Mouse (Mus musculus) lung, embryonic 15.5 days (tissue): ENCODE measurements around the gene Spop. TPM values are rescaled to one million over a fixed set of nuclear protein-coding genes. Genes with fewer than 3 reads are reported as not detected.

ENCODE experiments used
- ATAC-seq: fragments of 200-750 bp; cut with Nextera tagmentation; 2 replicates; pipeline ENCODE4 v1.8.0; 2017; ENCODE audit warnings: moderate number of reproducible peaks, borderline replicate concordance; ENCODE audit not compliant: low FRiP score, low TSS enrichment; ENCODE audit errors: extremely low read depth
- H3K27ac ChIP-seq: fragments of 300-500 bp; sonication (generic); 2 replicates; pipeline ENCODE4 v1.5.1; 2015; ENCODE audit warnings: moderate library complexity, mild to moderate bottlenecking, inconsistent platforms
- H3K27me3 ChIP-seq: fragments of 300-500 bp; sonication (generic); 2 replicates; pipeline ENCODE4 v1.6.1; 2015; ENCODE audit warnings: inconsistent platforms
- H3K36me3 ChIP-seq: fragments of 300-500 bp; sonication (generic); 2 replicates; pipeline ENCODE4 v1.6.1; 2015; ENCODE audit warnings: inconsistent platforms
- H3K4me1 ChIP-seq: fragments of 300-500 bp; sonication (generic); 2 replicates; pipeline ENCODE4 v1.6.1; 2015; ENCODE audit warnings: inconsistent platforms
- H3K4me2 ChIP-seq: fragments of 300-500 bp; sonication (generic); 2 replicates; pipeline ENCODE4 v1.6.1; 2015; ENCODE audit warnings: inconsistent platforms, mild to moderate bottlenecking, moderate library complexity
- H3K4me3 ChIP-seq: fragments of 300-500 bp; sonication (generic); 2 replicates; pipeline ENCODE4 v1.5.1; 2015; ENCODE audit warnings: mild to moderate bottlenecking, inconsistent platforms
- H3K9ac ChIP-seq: fragments of 300-500 bp; sonication (generic); 2 replicates; pipeline ENCODE4 v1.6.1; 2015; ENCODE audit warnings: inconsistent platforms
- H3K9me3 ChIP-seq: fragments of 300-500 bp; sonication (generic); 2 replicates; pipeline ENCODE4 v1.6.1; 2016; ENCODE audit warnings: inconsistent platforms
- WGBS: fragments of 180-500 bp; shearing (Covaris S2); methylation state at CpG from one replicate; pipeline ENCODE4 v1.1.7; 2015; 5-methylcytosine and 5-hydroxymethylcytosine counted together
- polyA plus RNA-seq: library from polyadenylated mRNA; unstranded; fragments of >200 nt; fragmentation: Nextera tagmentation; extraction: Ambion mirVana; gene quantifications from 2 replicates; pipeline ENCODE4 v1.2.1, GENCODE M21; 2015

The Spop gene
- polyA plus RNA-seq, 1 experiment from 2014 or later, result 157 TPM

- H3K4me1 ChIP-seq, result no peaks in the 10 kb centered on the region
- no peak overlapping the region for H3K4me2 ChIP-seq
- no peak overlapping the region for H3K27ac ChIP-seq
- no peaks in the 10 kb centered on the region for H3K9me3 ChIP-seq
- H3K36me3 ChIP-seq, result no peaks in the 10 kb centered on the region
- H3K4me3 ChIP-seq, result no peak overlapping the region
- 94% methylated on average over 6 of the region's 6 CpGs for WGBS
- H3K9ac ChIP-seq, result no peak overlapping the region
- no peak for ATAC-seq
- no peaks in the 10 kb centered on the region for H3K27me3 ChIP-seq
Observed at GRCm38 (mm10) chr11:95446580-95447305, 32.9 kb downstream of the Spop start.

- H3K4me3 ChIP-seq, result no peak overlapping the region
- H3K4me1 ChIP-seq, result no peaks in the 10 kb centered on the region
- H3K36me3 ChIP-seq, result no peaks in the 10 kb centered on the region
- H3K27me3 ChIP-seq, result no peaks in the 10 kb centered on the region
- H3K4me2 ChIP-seq, result no peak overlapping the region
- WGBS, result 83% methylated on average over 3 of the region's 3 CpGs
- H3K9me3 ChIP-seq, result no peaks in the 10 kb centered on the region
- H3K27ac ChIP-seq, result no peak overlapping the region
- ATAC-seq, result no peak
- no peak overlapping the region for H3K9ac ChIP-seq
Observed at GRCm38 (mm10) chr11:95448346-95448745, 34.5 kb downstream of the Spop start.

DNA sequence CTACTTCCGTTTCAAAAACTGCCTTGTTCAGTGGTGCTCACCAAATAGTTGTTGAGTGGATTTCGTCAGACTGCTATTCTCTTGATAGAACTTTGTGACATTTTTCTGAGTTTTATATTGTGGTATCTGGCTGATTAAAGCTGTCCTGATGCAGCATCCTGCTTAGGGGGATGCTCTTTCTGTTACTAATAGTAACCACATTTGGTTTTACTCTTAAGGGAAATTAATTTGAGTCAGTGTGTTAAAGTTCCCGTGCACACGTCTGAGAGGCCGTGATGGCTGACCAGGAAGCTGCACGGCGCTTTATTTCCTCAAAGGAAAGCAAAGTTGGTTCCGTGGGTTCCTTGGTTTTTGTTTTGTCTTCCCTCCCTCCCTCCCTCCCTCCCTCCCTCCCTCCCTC is 41.5 kb downstream of the Spop start:
- no peaks in the 10 kb centered on the region for H3K4me1 ChIP-seq
- H3K4me3 ChIP-seq, result no peak overlapping the region
- no peak overlapping the region for H3K4me2 ChIP-seq
- H3K27ac ChIP-seq, result no peak overlapping the region
- 48% methylated on average over 8 of the region's 8 CpGs for WGBS
- H3K36me3 ChIP-seq, result no peaks in the 10 kb centered on the region
- H3K9me3 ChIP-seq, result no peaks in the 10 kb centered on the region
- H3K27me3 ChIP-seq, result no peaks in the 10 kb centered on the region
- no peak overlapping the region for H3K9ac ChIP-seq
- no peak for ATAC-seq

DNA sequence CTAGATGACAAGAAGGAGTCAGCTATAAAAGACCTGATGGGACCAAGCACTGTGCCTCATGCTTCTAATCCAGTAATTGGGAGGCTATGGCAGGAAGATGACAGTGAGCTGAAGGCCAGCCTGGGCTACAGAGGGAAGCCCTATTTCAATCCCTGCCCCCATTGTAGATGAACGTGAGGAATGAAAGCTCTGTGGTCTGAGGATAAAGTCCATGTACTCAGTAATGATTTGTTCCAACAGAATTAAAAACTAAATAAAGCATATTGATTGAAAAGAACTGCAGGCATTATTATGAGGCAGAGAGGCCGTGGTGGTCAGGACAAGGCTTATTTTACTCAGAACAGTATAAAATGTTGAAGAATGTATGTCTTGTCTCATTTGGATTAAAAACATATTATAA is 47.0 kb downstream of the Spop start:
- H3K9me3 ChIP-seq, result no peaks in the 10 kb centered on the region
- no peak for ATAC-seq

DNA sequence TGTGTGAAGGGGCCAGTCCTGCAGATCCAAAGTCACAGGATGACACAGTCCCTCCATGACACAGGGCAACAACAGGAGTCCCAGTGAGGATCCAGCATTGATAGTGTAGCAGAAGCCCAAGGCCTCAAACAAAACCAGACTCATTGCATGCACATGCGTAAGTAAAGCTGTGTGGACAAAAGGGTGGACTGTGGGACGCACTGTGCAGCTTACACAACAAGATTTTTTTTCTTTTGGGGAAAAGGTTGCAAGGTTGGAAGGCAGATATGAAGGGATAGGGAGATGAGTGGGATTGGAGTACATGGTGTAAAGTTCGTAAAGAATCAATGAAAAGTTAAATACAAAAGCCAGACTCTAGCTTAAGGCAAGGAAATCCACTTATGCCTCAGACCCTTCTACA is 48.3 kb downstream of the Spop start:
- WGBS, result 96% methylated on average over 3 of the region's 3 CpGs
- no peaks in the 10 kb centered on the region for H3K4me1 ChIP-seq
- no peaks in the 10 kb centered on the region for H3K9me3 ChIP-seq
- H3K9ac ChIP-seq, result no peak overlapping the region
- ATAC-seq, result no peak
- no peaks in the 10 kb centered on the region for H3K27me3 ChIP-seq
- H3K4me3 ChIP-seq, result no peak overlapping the region
- no peaks in the 10 kb centered on the region for H3K36me3 ChIP-seq
- no peak overlapping the region for H3K4me2 ChIP-seq
- H3K27ac ChIP-seq, result no peak overlapping the region

More for the DNA sequence above, 47.0 kb downstream of the Spop start:
- no peaks in the 10 kb centered on the region for H3K36me3 ChIP-seq
- no peaks in the 10 kb centered on the region for H3K4me1 ChIP-seq
- no peak overlapping the region for H3K9ac ChIP-seq
- 71% methylated on average over 2 of the region's 2 CpGs for WGBS
- H3K4me3 ChIP-seq, result no peak overlapping the region
- no peaks in the 10 kb centered on the region for H3K27me3 ChIP-seq
- H3K4me2 ChIP-seq, result no peak overlapping the region
- H3K27ac ChIP-seq, result no peak overlapping the region

GRCm38 (mm10) chr11:95467731-95468130 is 53.9 kb downstream of the Spop start:
- H3K9me3 ChIP-seq, result no peaks in the 10 kb centered on the region
- WGBS, result 80% methylated on average over 1 of the region's 1 CpGs
- no peaks in the 10 kb centered on the region for H3K4me1 ChIP-seq
- no peak overlapping the region for H3K4me2 ChIP-seq
- H3K4me3 ChIP-seq, result no peak overlapping the region
- no peak overlapping the region for H3K27ac ChIP-seq
- H3K27me3 ChIP-seq, result no peaks in the 10 kb centered on the region
- no peak overlapping the region for H3K9ac ChIP-seq
- H3K36me3 ChIP-seq, result peaks cover 19% of the 10 kb centered on the region
- ATAC-seq, result no peak

DNA sequence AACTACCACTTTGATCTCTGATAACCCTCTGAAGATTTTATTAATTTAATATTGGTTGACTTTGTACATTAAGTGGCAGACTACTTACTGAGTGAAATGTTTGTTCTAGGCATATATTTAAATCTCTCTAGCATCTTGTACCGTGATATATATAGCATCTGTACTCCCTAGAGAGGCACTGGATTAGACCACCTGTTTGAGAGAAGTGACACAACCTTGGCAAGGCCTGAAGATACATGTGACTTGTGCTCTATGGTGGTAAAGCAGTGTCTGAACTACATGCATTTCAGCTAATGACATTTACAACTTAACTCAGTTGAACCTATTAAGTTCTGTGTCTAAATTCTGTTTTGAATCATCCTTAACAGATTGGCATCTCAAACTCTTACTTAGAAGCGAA is 59.1 kb downstream of the Spop start:
- Histone ChIP-seq H3K4me1 (no peaks in the 10 kb centered on the region), H3K9me3 (no peaks in the 10 kb centered on the region), H3K9ac (no peak overlapping the region), H3K4me3 (no peak overlapping the region), H3K27ac (no peak overlapping the region), H3K36me3 (peaks cover 51% of the 10 kb centered on the region), H3K27me3 (no peaks in the 10 kb centered on the region), H3K4me2 (no peak overlapping the region)
- no peak for ATAC-seq
- WGBS, result 86% methylated on average over 2 of the region's 2 CpGs

GRCm38 (mm10) chr11:95473456-95473855 is 59.6 kb downstream of the Spop start:
- Histone ChIP-seq H3K4me1 (no peaks in the 10 kb centered on the region), H3K4me2 (no peak overlapping the region), H3K27me3 (no peaks in the 10 kb centered on the region), H3K36me3 (peaks cover 51% of the 10 kb centered on the region), H3K9me3 (no peaks in the 10 kb centered on the region), H3K9ac (no peak overlapping the region), H3K27ac (no peak overlapping the region), H3K4me3 (no peak overlapping the region)
- 95% methylated on average over 1 of the region's 1 CpGs for WGBS
- ATAC-seq, result no peak

- ATAC-seq, result no peak
Observed at GRCm38 (mm10) chr11:95476323-95476722, 62.4 kb downstream of the Spop start.

GRCm38 (mm10) chr11:95479458-95479857 is 65.6 kb downstream of the Spop start:
- peaks cover 51% of the 10 kb centered on the region for H3K36me3 ChIP-seq
- WGBS, result 88% methylated on average over 4 of the region's 4 CpGs
- ATAC-seq, result no peak

More at GRCm38 (mm10) chr11:95476323-95476722, 62.4 kb downstream of the Spop start:
- no peak overlapping the region for H3K9ac ChIP-seq
- H3K9me3 ChIP-seq, result no peaks in the 10 kb centered on the region
- no peaks in the 10 kb centered on the region for H3K27me3 ChIP-seq
- H3K4me2 ChIP-seq, result no peak overlapping the region
- WGBS, result 83% methylated on average over 7 of the region's 7 CpGs
- H3K4me3 ChIP-seq, result no peak overlapping the region
- no peaks in the 10 kb centered on the region for H3K4me1 ChIP-seq
- H3K27ac ChIP-seq, result no peak overlapping the region
- H3K36me3 ChIP-seq, result peaks cover 58% of the 10 kb centered on the region

DNA sequence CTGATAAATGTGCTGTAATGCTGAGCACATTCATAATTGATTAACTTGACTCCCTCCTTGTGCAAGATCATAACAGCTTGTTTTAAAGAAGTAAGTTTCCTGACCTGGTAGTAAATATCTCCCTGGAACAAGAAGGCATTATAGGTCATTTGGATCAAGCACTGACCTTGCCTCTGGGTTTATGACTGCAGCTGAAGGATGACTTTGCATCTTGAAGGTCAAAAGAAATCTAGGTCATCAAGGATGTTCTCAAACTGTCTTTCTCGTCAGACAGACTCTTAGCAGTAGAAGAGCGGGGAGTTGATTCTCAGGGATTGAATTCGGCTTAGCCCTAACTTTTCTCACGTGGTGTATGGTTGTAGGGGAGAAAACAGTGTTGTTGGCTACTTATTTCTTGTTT is 66.8 kb downstream of the Spop start:
- H3K4me2 ChIP-seq, result no peak overlapping the region
- no peaks in the 10 kb centered on the region for H3K4me1 ChIP-seq
- H3K27ac ChIP-seq, result no peak overlapping the region
- H3K36me3 ChIP-seq, result peaks cover 49% of the 10 kb centered on the region
- H3K4me3 ChIP-seq, result no peak overlapping the region
- ATAC-seq, result no peak
- no peak overlapping the region for H3K9ac ChIP-seq
- 90% methylated on average over 4 of the region's 4 CpGs for WGBS
- H3K27me3 ChIP-seq, result no peaks in the 10 kb centered on the region
- H3K9me3 ChIP-seq, result no peaks in the 10 kb centered on the region

More at GRCm38 (mm10) chr11:95479458-95479857, 65.6 kb downstream of the Spop start:
- Histone ChIP-seq H3K27me3 (no peaks in the 10 kb centered on the region), H3K9me3 (no peaks in the 10 kb centered on the region), H3K4me3 (no peak overlapping the region), H3K27ac (no peak overlapping the region), H3K4me1 (no peaks in the 10 kb centered on the region), H3K4me2 (no peak overlapping the region), H3K9ac (no peak overlapping the region)

DNA sequence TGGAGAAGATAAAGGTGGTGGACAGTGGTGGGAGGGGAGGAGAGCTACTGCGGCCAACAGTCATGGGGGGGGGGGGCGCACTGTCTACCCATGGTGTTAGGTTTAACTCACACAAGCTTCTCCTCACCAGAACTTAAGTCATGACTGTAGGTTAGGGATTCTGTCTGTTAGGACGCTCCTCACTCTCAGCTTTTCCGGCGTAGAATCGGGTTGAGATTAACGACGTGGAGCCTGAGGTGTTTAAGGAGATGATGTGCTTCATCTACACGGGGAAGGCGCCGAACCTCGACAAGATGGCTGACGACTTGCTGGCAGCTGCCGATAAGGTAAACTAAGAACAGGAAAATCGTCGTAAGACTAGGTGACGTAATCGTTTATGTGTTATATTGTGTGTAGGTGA is 71.8 kb downstream of the Spop start:
- Histone ChIP-seq H3K4me2 (no peak overlapping the region), H3K27ac (no peak overlapping the region), H3K9me3 (no peaks in the 10 kb centered on the region), H3K4me3 (no peak overlapping the region), H3K9ac (no peak overlapping the region), H3K4me1 (no peaks in the 10 kb centered on the region), H3K36me3 (peaks cover 58% of the 10 kb centered on the region), H3K27me3 (no peaks in the 10 kb centered on the region)
- WGBS, result 88% methylated on average over 18 of the region's 18 CpGs
- ATAC-seq, result no peak

- Histone ChIP-seq H3K9me3 (no peaks in the 10 kb centered on the region), H3K27me3 (no peaks in the 10 kb centered on the region), H3K4me2 (no peak overlapping the region), H3K9ac (no peak overlapping the region), H3K27ac (no peak overlapping the region), H3K4me1 (no peaks in the 10 kb centered on the region), H3K4me3 (no peak overlapping the region), H3K36me3 (peaks cover 67% of the 10 kb centered on the region)
- WGBS, result 96% methylated on average over 2 of the region's 2 CpGs
- no peak for ATAC-seq
Observed at GRCm38 (mm10) chr11:95487237-95487636, 73.4 kb downstream of the Spop start.
